Mouse (Mus musculus) ES-Bruce4 (cell line): ENCODE data around the gene Agap1. TPM values are rescaled to one million over a fixed set of nuclear protein-coding genes. Genes with fewer than 3 reads are reported as not detected.

Experiments used
- H3K27ac ChIP-seq: 2 replicates; pipeline ENCODE4 v1.5.1; 2012; ENCODE audit warnings: low read length, inconsistent platforms; ENCODE audit not compliant: insufficient read depth
- H3K27me3 ChIP-seq: 2 replicates; pipeline ENCODE4 v1.6.1; 2012; ENCODE audit warnings: mild to moderate bottlenecking, low read length, inconsistent platforms; ENCODE audit not compliant: control insufficient read depth, poor library complexity, insufficient read depth, severe bottlenecking
- H3K36me3 ChIP-seq: 2 replicates; pipeline ENCODE4 v1.6.1; 2012; ENCODE audit warnings: inconsistent platforms, mild to moderate bottlenecking, low read length, moderate library complexity; ENCODE audit not compliant: control insufficient read depth, poor library complexity, insufficient read depth, severe bottlenecking
- H3K4me1 ChIP-seq: one replicate; pipeline ENCODE4 v1.8.1; 2011; ENCODE audit warnings: low read length; ENCODE audit not compliant: control insufficient read depth, insufficient read depth
- H3K4me3 ChIP-seq: 2 replicates; pipeline ENCODE4 v1.5.1; 2011; ENCODE audit warnings: low read depth, mild to moderate bottlenecking, low read length
- H3K9ac ChIP-seq: 2 replicates; pipeline ENCODE4 v1.6.1; 2012; ENCODE audit warnings: low read depth, mild to moderate bottlenecking, inconsistent platforms; ENCODE audit not compliant: poor library complexity, severe bottlenecking
- H3K9me3 ChIP-seq: replicated peaks from 2 replicates; pipeline ENCODE4 v1.6.1; 2012; ENCODE audit warnings: mild to moderate bottlenecking, low read length, inconsistent platforms; ENCODE audit not compliant: control insufficient read depth, poor library complexity, insufficient read depth, severe bottlenecking
- CTCF ChIP-seq: IDR thresholded peaks from one replicate; pipeline ENCODE4 v1.8.1; 2011; ENCODE audit warnings: low read depth, low read length
- EP300 ChIP-seq: IDR thresholded peaks from 2 replicates; pipeline ENCODE4 v1.6.1; 2011; ENCODE audit warnings: low read depth, low read length; ENCODE audit not compliant: insufficient read depth
- POLR2A ChIP-seq: IDR thresholded peaks from one replicate; pipeline ENCODE4 v1.8.1; 2011; ENCODE audit warnings: low read length; ENCODE audit not compliant: insufficient read depth
- polyA plus RNA-seq: library from polyadenylated mRNA; stranded (reverse); fragments of >200 nt; gene quantifications from 2 replicates; pipeline ENCODE4 v1.2.4, GENCODE M21; 2011; ENCODE audit warnings: low read depth; ENCODE audit not compliant: missing spikeins, insufficient read depth, insufficient read length

Gene Agap1
- polyA plus RNA-seq, 1 experiment, result 31.0 TPM

- peaks cover 2% of the 10 kb centered on the region for H3K4me1 ChIP-seq
- H3K27me3 ChIP-seq, result no peaks in the 10 kb centered on the region
- H3K9me3 ChIP-seq, result no peaks in the 10 kb centered on the region
- H3K27ac ChIP-seq, result no peak overlapping the region
- H3K36me3 ChIP-seq, result no peaks in the 10 kb centered on the region
- no peak overlapping the region for H3K9ac ChIP-seq
- TF ChIP-seq EP300, result no peak
- no peak for TF ChIP-seq CTCF
- no peak for TF ChIP-seq POLR2A
- H3K4me3 ChIP-seq, result no peak overlapping the region
These were observed 273.9 kb downstream of the Agap1 start for GRCm38 (mm10) chr1:89728481-89728880.

- no peaks in the 10 kb centered on the region for H3K4me1 ChIP-seq
- H3K27me3 ChIP-seq, result no peaks in the 10 kb centered on the region
- no peak overlapping the region for H3K9ac ChIP-seq
- TF ChIP-seq POLR2A, result no peak
- TF ChIP-seq EP300, result no peak
- TF ChIP-seq CTCF, result peak; percentile 55
- H3K36me3 ChIP-seq, result no peaks in the 10 kb centered on the region
- H3K9me3 ChIP-seq, result no peaks in the 10 kb centered on the region
- H3K4me3 ChIP-seq, result no peak overlapping the region
- H3K27ac ChIP-seq, result no peak overlapping the region
These were observed 276.1 kb downstream of the Agap1 start for GRCm38 (mm10) chr1:89730589-89731195.

GRCm38 (mm10) chr1:89734368-89734767, 279.8 kb downstream of the Agap1 start:
- Histone ChIP-seq H3K27ac (no peak overlapping the region), H3K4me3 (no peak overlapping the region), H3K27me3 (no peaks in the 10 kb centered on the region), H3K36me3 (no peaks in the 10 kb centered on the region), H3K4me1 (no peaks in the 10 kb centered on the region), H3K9ac (no peak overlapping the region), H3K9me3 (no peaks in the 10 kb centered on the region)
- no peak for TF ChIP-seq CTCF
- no peak for TF ChIP-seq EP300
- TF ChIP-seq POLR2A, result no peak

GRCm38 (mm10) chr1:89735146-89735545, 280.5 kb downstream of the Agap1 start:
- no peak overlapping the region for H3K27ac ChIP-seq
- TF ChIP-seq CTCF (no peak), EP300 (no peak), POLR2A (no peak)
- H3K27me3 ChIP-seq, result no peaks in the 10 kb centered on the region

GRCm38 (mm10) chr1:89736021-89736420, 281.4 kb downstream of the Agap1 start:
- Histone ChIP-seq H3K9ac (no peak overlapping the region), H3K4me1 (no peaks in the 10 kb centered on the region), H3K27me3 (no peaks in the 10 kb centered on the region), H3K36me3 (no peaks in the 10 kb centered on the region), H3K4me3 (no peak overlapping the region), H3K9me3 (no peaks in the 10 kb centered on the region), H3K27ac (no peak overlapping the region)
- TF ChIP-seq POLR2A (no peak), EP300 (no peak), CTCF (no peak)

More at GRCm38 (mm10) chr1:89735146-89735545, 280.5 kb downstream of the Agap1 start:
- Histone ChIP-seq H3K36me3 (no peaks in the 10 kb centered on the region), H3K9me3 (no peaks in the 10 kb centered on the region), H3K4me3 (no peak overlapping the region), H3K9ac (no peak overlapping the region), H3K4me1 (no peaks in the 10 kb centered on the region)

- H3K27me3 ChIP-seq, result no peaks in the 10 kb centered on the region
- TF ChIP-seq EP300, result no peak
- no peak for TF ChIP-seq CTCF
- no peak for TF ChIP-seq POLR2A
- no peak overlapping the region for H3K27ac ChIP-seq
- no peaks in the 10 kb centered on the region for H3K9me3 ChIP-seq
- no peak overlapping the region for H3K9ac ChIP-seq
- H3K4me3 ChIP-seq, result no peak overlapping the region
- no peaks in the 10 kb centered on the region for H3K4me1 ChIP-seq
- H3K36me3 ChIP-seq, result no peaks in the 10 kb centered on the region
These were observed 284.6 kb downstream of the Agap1 start for GRCm38 (mm10) chr1:89739067-89739774.
